Comparison of ENCODE assay signal across 8 mouse cellular contexts in genomic region chr10:80509412-80510272, GRCm38 (mm10). TPM values are rescaled to one million over a fixed set of nuclear protein-coding genes. Genes with fewer than 3 reads are reported as not detected.
A peak's percentile ranks its signal among the peaks of the same experiment; 100 is the strongest.
DNase-seq lines count a peak whose midpoint lies in the region; ATAC-seq lines count a peak whose summit lies in the region.

No protein-coding gene starts in this region.

- H3K4me3 ChIP-seq in intestine, embryonic 14.5 days (ENCODE audit: low read depth, low read length): peak overlapping the region; percentile 21

- intact Hi-C loops in left cerebral cortex, postnatal 14 days (cut with DNase I): no loop called here

- WGBS in intestine, embryonic 14.5 days: 7% methylated on average over 20 of the region's 20 CpGs

- H3K27ac ChIP-seq in intestine, embryonic 14.5 days (ENCODE audit: low read depth): no peak overlapping the region

- H3K9ac ChIP-seq in intestine, embryonic 14.5 days (ENCODE audit: low read length): no peak overlapping the region

- peak; percentile 83 for ATAC-seq in activated CD4-positive, CD25-positive, alpha-beta regulatory T cell, adult 4 months
- ATAC-seq in intestine, embryonic 14.5 days (replicated peaks; ENCODE audit: low FRiP score, low TSS enrichment, low read depth): peak; percentile 52; the same call in 1 of the 2 replicates
- peak; percentile 90 for ATAC-seq in megakaryocyte-erythroid progenitor cell, adult 5-6 weeks (replicated peaks; ENCODE audit: low FRiP score, low TSS enrichment, poor library complexity, severe bottlenecking)

- peak; percentile 85 for DNase-seq in embryo, embryonic 10 days (ENCODE audit: low spot score)
- DNase-seq in gastrocnemius, postnatal 25 days: peak; percentile 66
- DNase-seq in intestine, embryonic 14.5 days (ENCODE audit: low spot score): peak; percentile 94
- DNase-seq in left cerebral cortex, postnatal 14 days (ENCODE audit: low spot score in 2 of 2): peak; percentile 80 to 84
- DNase-seq in right cerebral cortex, postnatal 14 days: peak; percentile 91
- peak; percentile 77 for DNase-seq in urinary bladder, postnatal 25 days (ENCODE audit: low spot score)

- H3K36me3 ChIP-seq in intestine, embryonic 14.5 days (ENCODE audit: control insufficient read depth, insufficient read depth, low read length): no peaks in the 10 kb centered on the region

- peak overlapping the region; percentile 50 for H3K4me2 ChIP-seq in intestine, embryonic 14.5 days (ENCODE audit: low read length)

- no peaks in the 10 kb centered on the region for H3K9me3 ChIP-seq in intestine, embryonic 14.5 days (ENCODE audit: control insufficient read depth, low read length)

- H3K4me1 ChIP-seq in intestine, embryonic 14.5 days (replicated peaks; ENCODE audit: control insufficient read depth, insufficient read depth, low read length): peaks cover 3% of the 10 kb centered on the region; the same call in 1 of the 2 replicates

- H3K27me3 ChIP-seq in intestine, embryonic 14.5 days (replicated peaks; ENCODE audit: control insufficient read depth, insufficient read depth, low read length): peaks cover 79% of the 10 kb centered on the region

RNA-seq across cellular contexts. Expression of gene Onecut3, which starts 15.0 kb away (rescaled TPM):
- not detected for polyA plus RNA-seq in activated CD4-positive, CD25-positive, alpha-beta regulatory T cell, adult 4 months (2017; shearing (Covaris generic))
- not detected for total RNA-seq in gastrocnemius, postnatal 25 days (2021)
- 0.04 and 0.09 TPM in 2 replicates for polyA plus RNA-seq in intestine, embryonic 14.5 days (2014; fragmentation: Nextera tagmentation; extraction: Ambion mirVana)
- not detected for total RNA-seq in left cerebral cortex, postnatal 14 days (2021)
- not detected in 2 replicates for total RNA-seq in megakaryocyte-erythroid progenitor cell, adult 5-6 weeks (2014; fragmentation: Nextera tagmentation)
- total RNA-seq in megakaryocyte-erythroid progenitor cell, adult 5-6 weeks (2017): not detected in 2 replicates

RNA-seq across cellular contexts. Expression of gene Atp8b3, which starts 29.3 kb away (rescaled TPM):
- polyA plus RNA-seq in activated CD4-positive, CD25-positive, alpha-beta regulatory T cell, adult 4 months (2017; shearing (Covaris generic)): not detected
- total RNA-seq in gastrocnemius, postnatal 25 days (2021): not detected
- 0.18 and 0.32 TPM in 2 replicates for polyA plus RNA-seq in intestine, embryonic 14.5 days (2014; fragmentation: Nextera tagmentation; extraction: Ambion mirVana)
- total RNA-seq in left cerebral cortex, postnatal 14 days (2021): under 1 TPM; 0.15 TPM
- total RNA-seq in megakaryocyte-erythroid progenitor cell, adult 5-6 weeks (2014; fragmentation: Nextera tagmentation): not detected in 2 replicates
- total RNA-seq in megakaryocyte-erythroid progenitor cell, adult 5-6 weeks (2017): not detected in 2 replicates

RNA-seq across cellular contexts. Expression of gene Rexo1, which starts 51.7 kb away (rescaled TPM):
- polyA plus RNA-seq in activated CD4-positive, CD25-positive, alpha-beta regulatory T cell, adult 4 months (2017; shearing (Covaris generic)): 10 to 100 TPM; 13.0 to 13.4 TPM
- total RNA-seq in gastrocnemius, postnatal 25 days (2021): 1 to 10 TPM; 8.4 to 9.3 TPM
- polyA plus RNA-seq in intestine, embryonic 14.5 days (2014; fragmentation: Nextera tagmentation; extraction: Ambion mirVana): 28.9 and 31.5 TPM in 2 replicates
- 10 to 100 TPM; 44.5 to 46.3 TPM for total RNA-seq in left cerebral cortex, postnatal 14 days (2021)
- total RNA-seq in megakaryocyte-erythroid progenitor cell, adult 5-6 weeks (2014; fragmentation: Nextera tagmentation): 52.1 and 57.1 TPM in 2 replicates
- total RNA-seq in megakaryocyte-erythroid progenitor cell, adult 5-6 weeks (2017): 9.8 and 15.3 TPM in 2 replicates
